Mouse (Mus musculus): ENCODE results near the gene Nr1d2. TPM values are rescaled to one million over a fixed set of nuclear protein-coding genes. Genes with fewer than 3 reads are reported as not detected.

The Nr1d2 gene
- 7.8 TPM for polyA plus RNA-seq (2012; fragmentation: generic; extraction: Trizol)

DNA sequence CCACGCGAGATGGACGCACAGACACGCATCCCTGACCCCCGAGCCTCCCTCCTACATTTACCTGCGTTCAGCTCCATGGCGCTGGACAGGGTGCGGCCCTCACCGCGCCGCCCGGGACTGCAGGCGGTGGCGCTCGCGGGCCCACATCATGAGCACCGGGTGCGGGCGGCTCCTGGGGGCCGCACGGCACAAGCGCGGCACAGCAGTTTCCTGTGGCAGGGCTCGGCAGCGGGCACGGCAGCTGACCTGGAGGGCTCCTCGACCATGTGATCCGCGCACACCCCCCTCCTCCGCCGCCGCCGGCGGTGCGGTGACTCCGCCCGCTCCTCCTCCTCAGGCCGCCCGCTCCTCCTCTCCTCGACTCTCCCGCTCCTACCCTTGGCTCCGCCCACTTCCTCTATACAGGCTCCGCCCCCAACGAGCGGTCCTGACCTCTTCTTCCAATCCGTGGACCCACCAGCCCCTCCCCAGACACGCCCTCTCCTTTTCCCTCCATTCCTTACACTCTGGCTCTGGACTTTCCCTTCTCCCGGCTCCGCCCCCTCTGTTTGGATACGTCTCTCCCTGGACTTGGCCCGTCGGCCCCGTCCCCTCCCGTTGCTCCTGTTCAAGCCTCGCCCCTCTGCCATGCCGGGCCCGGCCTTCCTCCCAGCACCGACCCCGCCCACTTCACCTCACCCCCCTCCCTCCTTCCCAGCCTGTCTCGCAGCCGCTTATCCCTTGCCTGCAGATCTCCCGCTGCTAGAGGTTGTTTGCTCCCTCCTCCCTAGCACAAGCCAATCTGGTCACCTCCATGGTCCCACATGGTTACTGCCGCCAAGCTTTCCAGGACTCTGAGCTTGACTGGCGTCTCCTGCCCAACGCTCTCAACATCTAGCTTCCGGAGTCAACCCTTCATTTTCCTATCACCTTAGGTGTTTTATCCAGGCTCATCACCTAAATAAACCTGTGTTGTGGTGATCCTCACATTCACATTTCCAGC is at the start of gene Nr1d2:
Gene Nr1d2 (minus strand): TSS at position 378 of the 982 bp plus-strand sequence.
- Histone ChIP-seq H3K27me3 (ENCODE audit: control insufficient read depth, insufficient read depth, insufficient read length) (no peaks in the 10 kb centered on the region), H3K79me2 (ENCODE audit: control insufficient read depth, insufficient read depth) (peaks cover 38% of the 10 kb centered on the region)

DNA sequence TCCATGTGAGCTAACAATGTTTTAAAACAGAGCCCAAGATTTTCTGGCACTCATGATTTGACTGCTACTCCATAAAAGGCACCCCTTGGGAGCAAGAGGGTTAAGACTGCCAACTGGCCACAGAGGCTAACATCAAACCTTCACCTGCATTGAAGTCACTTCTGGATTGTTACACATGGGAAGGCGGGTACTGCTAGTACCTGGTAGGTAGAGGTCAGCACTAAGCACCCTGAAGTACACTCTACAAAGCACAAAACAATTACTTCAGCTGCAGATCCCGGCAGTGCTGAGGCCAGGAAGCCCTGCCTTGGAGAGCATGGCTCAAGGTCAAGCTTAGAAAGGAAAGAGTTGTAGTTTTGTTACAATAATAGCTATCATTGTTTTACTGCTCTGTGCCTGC is 48.5 kb upstream of the Nr1d2 start:
- H3K36me3 ChIP-seq (ENCODE audit: control insufficient read depth, insufficient read depth) = peaks cover 2% of the 10 kb centered on the region
- no peaks in the 10 kb centered on the region for H3K27me3 ChIP-seq (ENCODE audit: control insufficient read depth, insufficient read depth, insufficient read length)
- H3K79me2 ChIP-seq (ENCODE audit: control insufficient read depth, insufficient read depth) = peaks cover 4% of the 10 kb centered on the region
- H3K4me2 ChIP-seq (ENCODE audit: low read depth) = no peak overlapping the region
- H3K4me3 ChIP-seq = no peak overlapping the region
- TF ChIP-seq USF1 (IDR thresholded peaks at IDR 0.05; ENCODE audit: low read depth) = no peak
- no peak for TF ChIP-seq POLR2AphosphoS2 (IDR thresholded peaks at IDR 0.05; ENCODE audit: insufficient read length, low read depth)
- no peak for TF ChIP-seq MAX (IDR thresholded peaks at IDR 0.05; ENCODE audit: low read depth)
- TF ChIP-seq MYOG (IDR thresholded peaks at IDR 0.05; ENCODE audit: control insufficient read depth in 1 of 3, insufficient read depth in 1 of 3, insufficient read length in 2 of 3, low read depth in 2 of 3) = no peak
- TF ChIP-seq CEBPB (IDR thresholded peaks at IDR 0.05; ENCODE audit: insufficient read depth, poor library complexity, severe bottlenecking) = no peak
- no peak for TF ChIP-seq TCF12 (IDR thresholded peaks at IDR 0.05; ENCODE audit: insufficient read depth, poor library complexity, severe bottlenecking)
- TF ChIP-seq TCF3 (IDR thresholded peaks at IDR 0.05; ENCODE audit: insufficient read length, low read depth) = no peak
- no peak for TF ChIP-seq REST (IDR thresholded peaks at IDR 0.05; ENCODE audit: insufficient read depth, insufficient read length)
- TF ChIP-seq E2F4 (IDR thresholded peaks at IDR 0.05; ENCODE audit: insufficient read depth) = no peak
- no peak for TF ChIP-seq MYOD1 (IDR thresholded peaks at IDR 0.05; ENCODE audit: control insufficient read depth in 1 of 3, insufficient read length in 2 of 3, low read depth in 2 of 3)
- no peak for TF ChIP-seq SRF (IDR thresholded peaks at IDR 0.05; ENCODE audit: control insufficient read depth, insufficient read length, low read depth)
- no peak for TF ChIP-seq POLR2A (IDR thresholded peaks at IDR 0.05; ENCODE audit: insufficient read length, low read depth)
- no peak overlapping the region for H3ac ChIP-seq (ENCODE audit: control insufficient read depth, insufficient read length)

More for the DNA sequence above, at the start of gene Nr1d2:
- Histone ChIP-seq H3ac (ENCODE audit: control insufficient read depth, insufficient read length) (peak within 1 kb of the TSS; percentile 79), H3K4me2 (ENCODE audit: low read depth) (peak within 1 kb of the TSS; percentile 97), H3K4me3 (peak within 1 kb of the TSS; percentile 71), H3K36me3 (ENCODE audit: control insufficient read depth, insufficient read depth) (no peaks in the 10 kb centered on the region)
- peak in 2 of 3 experiments; percentile 34 to 47 for TF ChIP-seq MYOD1 (IDR thresholded peaks at IDR 0.05; ENCODE audit: control insufficient read depth in 1 of 3, insufficient read length in 2 of 3, low read depth in 2 of 3)
- TF ChIP-seq MAX (IDR thresholded peaks at IDR 0.05; ENCODE audit: low read depth) = no peak
- TF ChIP-seq TCF12 (IDR thresholded peaks at IDR 0.05; ENCODE audit: insufficient read depth, poor library complexity, severe bottlenecking) = no peak
- TF ChIP-seq MYOG (IDR thresholded peaks at IDR 0.05; ENCODE audit: control insufficient read depth in 1 of 3, insufficient read depth in 1 of 3, insufficient read length in 2 of 3, low read depth in 2 of 3) = peak in 1 of 3 experiments; percentile 65
- no peak for TF ChIP-seq CEBPB (IDR thresholded peaks at IDR 0.05; ENCODE audit: insufficient read depth, poor library complexity, severe bottlenecking)
- peak; percentile 79 for TF ChIP-seq POLR2AphosphoS2 (IDR thresholded peaks at IDR 0.05; ENCODE audit: insufficient read length, low read depth)
- peak; percentile 79 for TF ChIP-seq POLR2A (IDR thresholded peaks at IDR 0.05; ENCODE audit: insufficient read length, low read depth)
- no peak for TF ChIP-seq USF1 (IDR thresholded peaks at IDR 0.05; ENCODE audit: low read depth)
- TF ChIP-seq E2F4 (IDR thresholded peaks at IDR 0.05; ENCODE audit: insufficient read depth) = no peak
- no peak for TF ChIP-seq REST (IDR thresholded peaks at IDR 0.05; ENCODE audit: insufficient read depth, insufficient read length)
- TF ChIP-seq SRF (IDR thresholded peaks at IDR 0.05; ENCODE audit: control insufficient read depth, insufficient read length, low read depth) = peak; percentile 38
- no peak for TF ChIP-seq TCF3 (IDR thresholded peaks at IDR 0.05; ENCODE audit: insufficient read length, low read depth)

DNA sequence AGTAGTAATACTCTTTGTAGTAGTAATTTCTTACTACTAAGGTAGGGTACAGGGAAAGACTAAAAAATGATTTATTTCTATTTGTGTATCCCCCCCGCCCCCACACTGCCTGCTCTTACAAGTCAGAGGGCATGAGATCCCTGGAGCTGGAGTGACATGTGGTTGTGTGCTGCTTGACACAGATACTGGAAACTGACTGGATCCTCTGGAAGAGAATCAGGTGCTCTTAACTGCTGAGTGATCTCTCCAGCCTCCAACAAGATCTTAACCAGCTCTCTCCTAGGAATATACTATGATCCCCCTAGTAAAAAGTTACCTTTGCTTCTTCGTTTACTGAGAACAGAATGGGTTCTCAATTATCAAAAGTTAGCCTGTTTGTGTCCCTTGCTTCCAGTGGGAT is 47.5 kb upstream of the Nr1d2 start:
- Histone ChIP-seq H3K79me2 (ENCODE audit: control insufficient read depth, insufficient read depth) (peaks cover 4% of the 10 kb centered on the region), H3ac (ENCODE audit: control insufficient read depth, insufficient read length) (no peak overlapping the region), H3K4me3 (no peak overlapping the region), H3K36me3 (ENCODE audit: control insufficient read depth, insufficient read depth) (peaks cover 5% of the 10 kb centered on the region), H3K4me2 (ENCODE audit: low read depth) (no peak overlapping the region), H3K27me3 (ENCODE audit: control insufficient read depth, insufficient read depth, insufficient read length) (no peaks in the 10 kb centered on the region)
- TF ChIP-seq POLR2A (IDR thresholded peaks at IDR 0.05; ENCODE audit: insufficient read length, low read depth) = no peak
- no peak for TF ChIP-seq POLR2AphosphoS2 (IDR thresholded peaks at IDR 0.05; ENCODE audit: insufficient read length, low read depth)
- no peak for TF ChIP-seq MAX (IDR thresholded peaks at IDR 0.05; ENCODE audit: low read depth)
- TF ChIP-seq E2F4 (IDR thresholded peaks at IDR 0.05; ENCODE audit: insufficient read depth) = no peak
- TF ChIP-seq CEBPB (IDR thresholded peaks at IDR 0.05; ENCODE audit: insufficient read depth, poor library complexity, severe bottlenecking) = no peak
- no peak for TF ChIP-seq REST (IDR thresholded peaks at IDR 0.05; ENCODE audit: insufficient read depth, insufficient read length)
- no peak for TF ChIP-seq SRF (IDR thresholded peaks at IDR 0.05; ENCODE audit: control insufficient read depth, insufficient read length, low read depth)
- no peak for TF ChIP-seq TCF12 (IDR thresholded peaks at IDR 0.05; ENCODE audit: insufficient read depth, poor library complexity, severe bottlenecking)
- TF ChIP-seq TCF3 (IDR thresholded peaks at IDR 0.05; ENCODE audit: insufficient read length, low read depth) = no peak
- no peak for TF ChIP-seq MYOD1 (IDR thresholded peaks at IDR 0.05; ENCODE audit: control insufficient read depth in 1 of 3, insufficient read length in 2 of 3, low read depth in 2 of 3)
- TF ChIP-seq USF1 (IDR thresholded peaks at IDR 0.05; ENCODE audit: low read depth) = no peak
- no peak for TF ChIP-seq MYOG (IDR thresholded peaks at IDR 0.05; ENCODE audit: control insufficient read depth in 1 of 3, insufficient read depth in 1 of 3, insufficient read length in 2 of 3, low read depth in 2 of 3)

DNA sequence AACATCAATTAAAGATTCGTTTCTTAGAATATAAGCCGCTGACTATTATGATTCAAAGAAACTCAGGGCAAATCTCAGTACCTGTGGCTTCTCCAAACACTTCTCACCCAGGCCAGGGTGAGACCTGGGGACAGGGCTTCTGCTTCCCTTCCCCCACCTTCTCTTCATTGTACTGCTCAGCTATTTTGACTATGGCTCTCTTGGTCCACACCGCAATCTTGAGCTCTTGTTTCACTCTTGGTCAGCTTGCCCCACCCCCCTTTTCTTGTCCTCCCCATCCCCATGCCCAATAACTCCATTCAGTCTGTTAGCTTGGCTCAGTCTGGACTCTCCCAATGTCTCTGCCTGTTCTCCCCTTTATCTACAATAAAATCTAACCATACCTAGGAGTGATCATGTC is 46.5 kb upstream of the Nr1d2 start:
- TF ChIP-seq MYOD1 (IDR thresholded peaks at IDR 0.05; ENCODE audit: control insufficient read depth in 1 of 3, insufficient read length in 2 of 3, low read depth in 2 of 3) = no peak
- TF ChIP-seq USF1 (IDR thresholded peaks at IDR 0.05; ENCODE audit: low read depth) = no peak
- TF ChIP-seq POLR2A (IDR thresholded peaks at IDR 0.05; ENCODE audit: insufficient read length, low read depth) = no peak
- TF ChIP-seq TCF3 (IDR thresholded peaks at IDR 0.05; ENCODE audit: insufficient read length, low read depth) = no peak
- no peak for TF ChIP-seq E2F4 (IDR thresholded peaks at IDR 0.05; ENCODE audit: insufficient read depth)
- TF ChIP-seq TCF12 (IDR thresholded peaks at IDR 0.05; ENCODE audit: insufficient read depth, poor library complexity, severe bottlenecking) = no peak
- TF ChIP-seq MAX (IDR thresholded peaks at IDR 0.05; ENCODE audit: low read depth) = no peak
- no peak for TF ChIP-seq CEBPB (IDR thresholded peaks at IDR 0.05; ENCODE audit: insufficient read depth, poor library complexity, severe bottlenecking)
- TF ChIP-seq POLR2AphosphoS2 (IDR thresholded peaks at IDR 0.05; ENCODE audit: insufficient read length, low read depth) = no peak
- no peak for TF ChIP-seq MYOG (IDR thresholded peaks at IDR 0.05; ENCODE audit: control insufficient read depth in 1 of 3, insufficient read depth in 1 of 3, insufficient read length in 2 of 3, low read depth in 2 of 3)
- TF ChIP-seq SRF (IDR thresholded peaks at IDR 0.05; ENCODE audit: control insufficient read depth, insufficient read length, low read depth) = no peak
- TF ChIP-seq REST (IDR thresholded peaks at IDR 0.05; ENCODE audit: insufficient read depth, insufficient read length) = no peak
- Histone ChIP-seq H3K27me3 (ENCODE audit: control insufficient read depth, insufficient read depth, insufficient read length) (no peaks in the 10 kb centered on the region), H3K4me3 (no peak overlapping the region), H3K36me3 (ENCODE audit: control insufficient read depth, insufficient read depth) (peaks cover 5% of the 10 kb centered on the region), H3K4me2 (ENCODE audit: low read depth) (no peak overlapping the region), H3K79me2 (ENCODE audit: control insufficient read depth, insufficient read depth) (peaks cover 4% of the 10 kb centered on the region), H3ac (ENCODE audit: control insufficient read depth, insufficient read length) (no peak overlapping the region)

Measured in myocyte (in vitro differentiated cells).